Mouse (Mus musculus): Measurements from ENCODE around the gene Npepps. TPM values are rescaled to one million over a fixed set of nuclear protein-coding genes. Genes with fewer than 3 reads are reported as not detected.
"Not testable (repeated sequence)": the region's sequence is repeated elsewhere in the genome, so short reads cannot be mapped to it uniquely, and the experiment has no call there.

Npepps gene
- total and polyA plus RNA-seq, 3 experiments = 24.1 to 80.1 (median 77.7) TPM

- TF ChIP-seq EP300 (IDR thresholded peaks at IDR 0.05; ENCODE audit: insufficient read depth, low read depth, low read length) = no peak
- TF ChIP-seq POLR2A (IDR thresholded peaks at IDR 0.05; ENCODE audit: insufficient read depth, low read depth, low read length) = no peak
- TF ChIP-seq CTCF (IDR thresholded peaks at IDR 0.05) = peak; percentile 13; the same call in 1 of the 2 replicates
- H3K4me3 ChIP-seq = no peak overlapping the region
- H3K9ac ChIP-seq (ENCODE audit: low read depth, low read length) = no peak overlapping the region
- WGBS = 82% methylated on average over 5 of the region's 5 CpGs
- peaks cover 8% of the 10 kb centered on the region; the same call in 1 of the 2 replicates for H3K79me2 ChIP-seq (replicated peaks; ENCODE audit: control insufficient read depth, insufficient read depth, low read length)
- no peaks in the 10 kb centered on the region; the same call in none of the 2 replicates for H3K36me3 ChIP-seq (ENCODE audit: control insufficient read depth, insufficient read depth, low read length)
- H3K27ac ChIP-seq = no peak overlapping the region
- DNase-seq = no peak
- H3K4me1 ChIP-seq (ENCODE audit: control insufficient read depth, insufficient read depth, low read length) = peaks cover 1% of the 10 kb centered on the region
- no peaks in the 10 kb centered on the region for H3K27me3 ChIP-seq (ENCODE audit: control insufficient read depth, insufficient read depth, low read length)
- intact Hi-C loops (cut with DNase I) = no loop called here
These were observed 6.8 kb downstream of the Npepps start for GRCm38 (mm10) chr11:97273613-97274012.

GRCm38 (mm10) chr11:97272835-97273234 is 7.6 kb downstream of the Npepps start:
- Histone ChIP-seq H3K36me3 (ENCODE audit: control insufficient read depth, insufficient read depth, low read length) (no peaks in the 10 kb centered on the region; the same call in 1 of the 2 replicates), H3K9ac (ENCODE audit: low read depth, low read length) (no peak overlapping the region), H3K4me1 (ENCODE audit: control insufficient read depth, insufficient read depth, low read length) (peaks cover under 1% of the 10 kb centered on the region), H3K27me3 (ENCODE audit: control insufficient read depth, insufficient read depth, low read length) (no peaks in the 10 kb centered on the region), H3K4me3 (no peak overlapping the region), H3K79me2 (replicated peaks; ENCODE audit: control insufficient read depth, insufficient read depth, low read length) (peaks cover 8% of the 10 kb centered on the region; the same call in 1 of the 2 replicates), H3K27ac (no peak overlapping the region)
- WGBS = 90% methylated on average over 4 of the region's 4 CpGs
- intact Hi-C loops (cut with DNase I) = no loop called here
- TF ChIP-seq POLR2A (IDR thresholded peaks at IDR 0.05; ENCODE audit: insufficient read depth, low read depth, low read length) (no peak), CTCF (IDR thresholded peaks at IDR 0.05) (no peak)
- DNase-seq = no peak

- H3K9ac ChIP-seq (ENCODE audit: low read depth, low read length); H3K27me3 ChIP-seq (ENCODE audit: control insufficient read depth, insufficient read depth, low read length); intact Hi-C loops (cut with DNase I); H3K27ac ChIP-seq; DNase-seq; H3K79me2 ChIP-seq (replicated peaks; ENCODE audit: control insufficient read depth, insufficient read depth, low read length); H3K4me1 ChIP-seq (ENCODE audit: control insufficient read depth, insufficient read depth, low read length); H3K4me3 ChIP-seq; H3K36me3 ChIP-seq (ENCODE audit: control insufficient read depth, insufficient read depth, low read length): not testable (repeated sequence)
- TF ChIP-seq CTCF (IDR thresholded peaks at IDR 0.05) = peak; percentile 38
- WGBS = 72% methylated on average over 2 of the region's 2 CpGs
These were observed 10.4 kb downstream of the Npepps start for GRCm38 (mm10) chr11:97270004-97270403.

GRCm38 (mm10) chr11:97266544-97266943 is 13.9 kb downstream of the Npepps start:
- H3K79me2 ChIP-seq (replicated peaks; ENCODE audit: control insufficient read depth, insufficient read depth, low read length); DNase-seq; H3K27me3 ChIP-seq (ENCODE audit: control insufficient read depth, insufficient read depth, low read length); intact Hi-C loops (cut with DNase I); H3K9ac ChIP-seq (ENCODE audit: low read depth, low read length); H3K36me3 ChIP-seq (ENCODE audit: control insufficient read depth, insufficient read depth, low read length); H3K27ac ChIP-seq; H3K4me1 ChIP-seq (ENCODE audit: control insufficient read depth, insufficient read depth, low read length); H3K4me3 ChIP-seq: not testable (repeated sequence)
- 80% methylated on average over 1 of the region's 1 CpGs for WGBS

- TF ChIP-seq CTCF (IDR thresholded peaks at IDR 0.05) = peak; percentile 39
- 87% methylated on average over 1 of the region's 1 CpGs for WGBS
- H3K27me3 ChIP-seq (ENCODE audit: control insufficient read depth, insufficient read depth, low read length); DNase-seq; H3K9ac ChIP-seq (ENCODE audit: low read depth, low read length); intact Hi-C loops (cut with DNase I); H3K79me2 ChIP-seq (replicated peaks; ENCODE audit: control insufficient read depth, insufficient read depth, low read length); H3K36me3 ChIP-seq (ENCODE audit: control insufficient read depth, insufficient read depth, low read length); H3K4me1 ChIP-seq (ENCODE audit: control insufficient read depth, insufficient read depth, low read length); H3K27ac ChIP-seq; H3K4me3 ChIP-seq: not testable (repeated sequence)
These were observed 30.8 kb downstream of the Npepps start for GRCm38 (mm10) chr11:97249649-97250048.

GRCm38 (mm10) chr11:97246510-97247159 is 33.8 kb downstream of the Npepps start:
- WGBS = 76% methylated on average over 10 of the region's 10 CpGs
- Histone ChIP-seq H3K9ac (ENCODE audit: low read depth, low read length) (no peak overlapping the region), H3K27me3 (ENCODE audit: control insufficient read depth, insufficient read depth, low read length) (no peaks in the 10 kb centered on the region), H3K79me2 (replicated peaks; ENCODE audit: control insufficient read depth, insufficient read depth, low read length) (peaks cover 4% of the 10 kb centered on the region; the same call in 1 of the 2 replicates), H3K4me3 (no peak overlapping the region), H3K27ac (no peak overlapping the region), H3K36me3 (ENCODE audit: control insufficient read depth, insufficient read depth, low read length) (peaks cover 2% of the 10 kb centered on the region; the same call in 1 of the 2 replicates), H3K4me1 (ENCODE audit: control insufficient read depth, insufficient read depth, low read length) (no peaks in the 10 kb centered on the region)
- no peak for TF ChIP-seq CTCF (IDR thresholded peaks at IDR 0.05)
- no peak for TF ChIP-seq EP300 (IDR thresholded peaks at IDR 0.05; ENCODE audit: insufficient read depth, low read depth, low read length)
- no peak for TF ChIP-seq POLR2A (IDR thresholded peaks at IDR 0.05; ENCODE audit: insufficient read depth, low read depth, low read length)
- no peak for DNase-seq
- intact Hi-C loops (cut with DNase I) = no loop called here

Data from heart, adult 2 months (tissue).